Mouse (Mus musculus): ENCODE results near the gene Klhl8. TPM values are rescaled to one million over a fixed set of nuclear protein-coding genes. Genes with fewer than 3 reads are reported as not detected.

The Klhl8 gene
- total RNA-seq, 1 experiment: 12.0 TPM

DNA sequence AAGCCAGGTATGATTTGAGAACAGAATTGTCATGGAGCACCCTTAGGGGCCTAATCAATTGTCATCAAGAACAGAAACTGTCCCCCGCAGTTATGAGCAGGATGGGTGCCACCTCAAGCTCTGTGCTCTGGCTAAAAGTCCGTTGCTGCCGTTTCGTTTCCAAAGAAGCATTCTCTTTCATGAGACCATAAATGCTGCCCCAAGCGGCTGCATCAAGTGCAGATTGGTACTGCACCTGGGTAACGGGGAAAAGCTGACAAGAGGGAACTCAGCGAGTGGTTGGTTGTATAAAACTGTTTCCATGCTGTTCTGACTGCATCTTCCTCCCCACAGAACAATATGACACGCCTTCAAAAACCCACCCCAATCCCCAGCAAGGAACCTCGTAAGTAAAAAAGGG, 92.5 kb downstream of the Klhl8 start:
- TF ChIP-seq MAFK (IDR thresholded peaks at IDR 0.05; ENCODE audit: insufficient read depth, low read depth, low read length) (no peak), ZNF384 (IDR thresholded peaks at IDR 0.05; ENCODE audit: low read depth, low read length) (no peak), ZC3H11A (IDR thresholded peaks at IDR 0.05; ENCODE audit: borderline replicate concordance, low read depth, low read length) (no peak), CHD2 (IDR thresholded peaks at IDR 0.05; ENCODE audit: low read depth, low read length) (no peak), HCFC1 (IDR thresholded peaks at IDR 0.05; ENCODE audit: borderline replicate concordance, insufficient read depth, low read length) (no peak)
- no peaks in the 10 kb centered on the region for H3K9me3 ChIP-seq (ENCODE audit: control insufficient read depth, insufficient read depth, low read depth, low read length)
- H3K36me3 ChIP-seq (ENCODE audit: control insufficient read depth, insufficient read depth, low read length, poor library complexity, severe bottlenecking): peaks cover 1% of the 10 kb centered on the region; the same call in 1 of the 2 replicates
- no peak overlapping the region for H3K27ac ChIP-seq (ENCODE audit: insufficient read depth, low read depth, low read length, poor library complexity, severe bottlenecking)
- no peak for DNase-seq (ENCODE audit: low read depth, low spot score)
- H3K9ac ChIP-seq (ENCODE audit: insufficient read depth, low read depth, low read length, poor library complexity, severe bottlenecking): no peak overlapping the region
- in situ Hi-C loops (cut with MboI; ENCODE audit: low sequenced_read_pairs in 2 of 2, unreplicated experiment in 2 of 2): no loop called here
- H3K4me3 ChIP-seq (ENCODE audit: insufficient read depth in 1 of 2, low read depth in 1 of 2, low read length in 2 of 2, poor library complexity in 1 of 2, severe bottlenecking in 1 of 2): no peak overlapping the region
- peaks cover 9 to 26% of the 10 kb centered on the region in 2 experiments for H3K4me1 ChIP-seq (ENCODE audit: control insufficient read depth in 2 of 2, insufficient read depth in 2 of 2, low read length in 2 of 2, poor library complexity in 1 of 2)

DNA sequence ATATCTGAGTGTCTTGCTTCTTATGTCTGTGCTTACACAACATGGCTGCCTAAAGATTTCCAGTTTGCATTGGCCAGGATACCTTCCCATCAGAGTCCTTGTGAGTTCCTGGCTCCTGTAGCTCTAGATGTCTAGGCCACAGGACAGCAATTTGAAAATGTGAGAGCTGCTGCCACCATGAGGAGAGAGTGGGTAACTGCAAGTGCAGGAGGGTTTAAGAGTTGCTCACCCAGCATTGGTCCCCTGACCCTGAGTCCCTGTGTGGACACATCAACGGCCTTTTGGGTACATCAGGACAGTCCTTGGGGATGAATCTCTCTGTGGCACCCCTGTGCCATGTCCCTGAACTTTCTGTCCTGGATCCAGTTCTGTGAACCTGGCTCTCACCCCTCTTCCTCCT, 93.3 kb downstream of the Klhl8 start:
- H3K9me3 ChIP-seq (ENCODE audit: control insufficient read depth, insufficient read depth, low read depth, low read length): no peaks in the 10 kb centered on the region
- no peak overlapping the region for H3K27ac ChIP-seq (ENCODE audit: insufficient read depth, low read depth, low read length, poor library complexity, severe bottlenecking)
- H3K4me3 ChIP-seq (ENCODE audit: insufficient read depth in 1 of 2, low read depth in 1 of 2, low read length in 2 of 2, poor library complexity in 1 of 2, severe bottlenecking in 1 of 2): no peak overlapping the region
- H3K36me3 ChIP-seq (ENCODE audit: control insufficient read depth, insufficient read depth, low read length, poor library complexity, severe bottlenecking): peaks cover 1% of the 10 kb centered on the region; the same call in 1 of the 2 replicates
- H3K9ac ChIP-seq (ENCODE audit: insufficient read depth, low read depth, low read length, poor library complexity, severe bottlenecking): no peak overlapping the region
- in situ Hi-C loops (cut with MboI; ENCODE audit: low sequenced_read_pairs in 2 of 2, unreplicated experiment in 2 of 2): no loop called here
- H3K4me1 ChIP-seq (ENCODE audit: control insufficient read depth in 2 of 2, insufficient read depth in 2 of 2, low read length in 2 of 2, poor library complexity in 1 of 2): peaks cover 14 to 30% of the 10 kb centered on the region in 2 experiments
- TF ChIP-seq HCFC1 (IDR thresholded peaks at IDR 0.05; ENCODE audit: borderline replicate concordance, insufficient read depth, low read length) (no peak), ZC3H11A (IDR thresholded peaks at IDR 0.05; ENCODE audit: borderline replicate concordance, low read depth, low read length) (peak; percentile 77; the same call in 1 of the 2 replicates)
- peak; percentile 86 for DNase-seq (ENCODE audit: low read depth, low spot score)

DNA sequence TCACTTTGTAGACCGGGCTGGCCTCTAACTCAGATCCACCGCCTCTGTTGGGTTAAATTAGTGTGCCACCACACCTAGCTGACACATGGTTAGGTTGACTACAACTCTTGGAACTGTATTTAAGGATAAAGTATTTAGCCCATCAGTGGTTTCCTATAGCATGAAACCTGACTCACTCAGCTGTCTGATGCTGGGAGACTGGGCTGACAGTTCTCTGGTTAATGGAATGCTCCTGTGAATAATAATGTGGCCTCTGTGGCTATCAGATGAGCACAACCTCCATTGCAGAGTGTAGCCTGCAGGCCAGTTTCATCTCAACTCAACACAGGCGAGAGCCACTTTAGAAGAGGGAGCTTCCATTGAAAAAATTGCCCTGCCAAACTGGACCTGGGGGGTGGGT, 94.3 kb downstream of the Klhl8 start:
- Histone ChIP-seq H3K9me3 (ENCODE audit: control insufficient read depth, insufficient read depth, low read depth, low read length) (no peaks in the 10 kb centered on the region), H3K36me3 (ENCODE audit: control insufficient read depth, insufficient read depth, low read length, poor library complexity, severe bottlenecking) (peaks cover 1% of the 10 kb centered on the region; the same call in 1 of the 2 replicates), H3K4me3 (ENCODE audit: insufficient read depth in 1 of 2, low read depth in 1 of 2, low read length in 2 of 2, poor library complexity in 1 of 2, severe bottlenecking in 1 of 2) (no peak overlapping the region), H3K27ac (ENCODE audit: insufficient read depth, low read depth, low read length, poor library complexity, severe bottlenecking) (0 out of 2 replicates have a peak overlapping the region, but pooled peaks have one; percentile 15), H3K4me1 (ENCODE audit: control insufficient read depth in 2 of 2, insufficient read depth in 2 of 2, low read length in 2 of 2, poor library complexity in 1 of 2) (peaks cover 19 to 25% of the 10 kb centered on the region in 2 experiments), H3K9ac (ENCODE audit: insufficient read depth, low read depth, low read length, poor library complexity, severe bottlenecking) (no peak overlapping the region)
- TF ChIP-seq MAFK (IDR thresholded peaks at IDR 0.05; ENCODE audit: insufficient read depth, low read depth, low read length): no peak
- no peak for TF ChIP-seq ZNF384 (IDR thresholded peaks at IDR 0.05; ENCODE audit: low read depth, low read length)
- no peak for TF ChIP-seq CHD2 (IDR thresholded peaks at IDR 0.05; ENCODE audit: low read depth, low read length)
- no peak for DNase-seq (ENCODE audit: low read depth, low spot score)
- in situ Hi-C loops (cut with MboI; ENCODE audit: low sequenced_read_pairs in 2 of 2, unreplicated experiment in 2 of 2): no loop called here

DNA sequence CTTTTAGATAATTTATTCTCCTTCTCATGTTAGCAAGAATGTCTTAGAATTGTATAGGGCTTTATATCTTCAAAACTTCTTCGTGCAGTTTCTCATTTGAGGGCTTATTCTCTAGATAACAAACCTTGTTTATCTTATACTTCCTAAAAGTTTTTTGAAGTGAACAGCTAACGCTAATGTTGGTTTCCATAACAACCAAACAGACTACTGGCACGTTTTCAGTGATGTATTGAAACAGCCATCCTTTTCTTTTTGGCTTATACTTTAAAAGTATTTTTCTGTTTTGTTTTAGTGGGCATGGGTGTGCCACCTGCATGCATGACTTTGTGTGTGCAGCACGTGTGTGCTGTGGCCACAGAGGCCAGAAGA, 95.8 kb downstream of the Klhl8 start:
- peaks cover 1% of the 10 kb centered on the region; the same call in 1 of the 2 replicates for H3K36me3 ChIP-seq (ENCODE audit: control insufficient read depth, insufficient read depth, low read length, poor library complexity, severe bottlenecking)
- no peak for DNase-seq (ENCODE audit: low read depth, low spot score)
- in situ Hi-C loops (cut with MboI; ENCODE audit: low sequenced_read_pairs in 2 of 2, unreplicated experiment in 2 of 2): no loop called here
- H3K4me1 ChIP-seq (ENCODE audit: control insufficient read depth in 2 of 2, insufficient read depth in 2 of 2, low read length in 2 of 2, poor library complexity in 1 of 2): peaks cover 19 to 24% of the 10 kb centered on the region in 2 experiments
- TF ChIP-seq CHD2 (IDR thresholded peaks at IDR 0.05; ENCODE audit: low read depth, low read length) (no peak), HCFC1 (IDR thresholded peaks at IDR 0.05; ENCODE audit: borderline replicate concordance, insufficient read depth, low read length) (no peak), MAFK (IDR thresholded peaks at IDR 0.05; ENCODE audit: insufficient read depth, low read depth, low read length) (no peak), ZC3H11A (IDR thresholded peaks at IDR 0.05; ENCODE audit: borderline replicate concordance, low read depth, low read length) (no peak), ZNF384 (IDR thresholded peaks at IDR 0.05; ENCODE audit: low read depth, low read length) (no peak)
- no peaks in the 10 kb centered on the region for H3K9me3 ChIP-seq (ENCODE audit: control insufficient read depth, insufficient read depth, low read depth, low read length)
- no peak overlapping the region for H3K27ac ChIP-seq (ENCODE audit: insufficient read depth, low read depth, low read length, poor library complexity, severe bottlenecking)
- no peak overlapping the region for H3K9ac ChIP-seq (ENCODE audit: insufficient read depth, low read depth, low read length, poor library complexity, severe bottlenecking)
- no peak overlapping the region for H3K4me3 ChIP-seq (ENCODE audit: insufficient read depth in 1 of 2, low read depth in 1 of 2, low read length in 2 of 2, poor library complexity in 1 of 2, severe bottlenecking in 1 of 2)

Measured in ES-E14 (cell line).